Mouse (Mus musculus) adrenal gland, adult 10 weeks (tissue): ENCODE results near the gene Hist1h1b. TPM values are rescaled to one million over a fixed set of nuclear protein-coding genes. Genes with fewer than 3 reads are reported as not detected.

Source experiments
- polyA plus RNA-seq: library from polyadenylated mRNA; stranded (reverse); fragments of 350-450 nt; fragmentation: Illumina TruSeq; extraction: RNeasy Lipid Tissue Mini Kit (QIAGEN cat#74804); gene quantifications from one replicate; pipeline ENCODE4 v1.2.3, GENCODE M21; 2014; ENCODE audit warnings: low read depth, low replicate concordance

Hist1h1b gene
- polyA plus RNA-seq = not detected

GRCm38 (mm10) chr13:21779767-21780731 is at the start of gene Hist1h1b:
Gene Hist1h1b, minus strand, starts transcription at chr13:21780625.

GRCm38 (mm10) chr13:21811539-21811938 is 31.1 kb upstream of the Hist1h1b start, which contains the start of gene Hist1h4m:
Gene Hist1h4m, plus strand, starts transcription at chr13:21811746.

GRCm38 (mm10) chr13:21810073-21810472 is 29.6 kb upstream of the Hist1h1b start, which contains the start of the genes Hist1h2bq and Hist1h2ao:
Gene Hist1h2bq, minus strand, starts transcription at chr13:21810197.
Gene Hist1h2ao, plus strand, starts transcription at chr13:21810465.

GRCm38 (mm10) chr13:21786899-21787629 is 6.6 kb upstream of the Hist1h1b start, which contains the start of the genes Hist1h2an and Hist1h2bp:
Gene Hist1h2an, minus strand, starts transcription at chr13:21787218.
Gene Hist1h2bp, plus strand, starts transcription at chr13:21787461.

GRCm38 (mm10) chr13:21783255-21783617 is 2.8 kb upstream of the Hist1h1b start, which contains the start of gene Hist1h3i:
Gene Hist1h3i, minus strand, starts transcription at chr13:21783370.

GRCm38 (mm10) chr13:21753524-21754285 is 26.7 kb downstream of the Hist1h1b start, which contains the start of the genes Hist1h2ak and Hist1h2bn:
Gene Hist1h2ak, minus strand, starts transcription at chr13:21753827.
Gene Hist1h2bn, plus strand, starts transcription at chr13:21754123.

GRCm38 (mm10) chr13:21750159-21751017 is 30.0 kb downstream of the Hist1h1b start, which contains the start of gene Hist1h4k:
Gene Hist1h4k, minus strand, starts transcription at chr13:21750505.

GRCm38 (mm10) chr13:21734906-21735767 is 45.3 kb downstream of the Hist1h1b start, which contains the start of gene Hist1h4j:
Gene Hist1h4j, plus strand, starts transcription at chr13:21735064.

Other genes starting within 250 kb of the Hist1h1b start
- 41.5 TPM for gene Zkscan8, start 249.5 kb downstream of the Hist1h1b start, polyA plus RNA-seq
- not detected for gene Olfr1366, start 237.8 kb downstream of the Hist1h1b start, polyA plus RNA-seq
- gene Olfr1535, start 220.7 kb downstream of the Hist1h1b start, polyA plus RNA-seq = not detected
- gene Olfr1364, start 198.9 kb downstream of the Hist1h1b start, polyA plus RNA-seq = not detected
- not detected for gene Olfr1362, start 166.6 kb downstream of the Hist1h1b start, polyA plus RNA-seq
- gene Olfr11, start 138.1 kb downstream of the Hist1h1b start, polyA plus RNA-seq = not detected
- gene Olfr1361, start 117.2 kb downstream of the Hist1h1b start, polyA plus RNA-seq = not detected
- gene Olfr1360, start 103.2 kb downstream of the Hist1h1b start, polyA plus RNA-seq = not detected
- gene Olfr1359, start 82.5 kb downstream of the Hist1h1b start, polyA plus RNA-seq = not detected
- not detected for gene Hist1h2bl, start 64.5 kb downstream of the Hist1h1b start, polyA plus RNA-seq
- not detected for gene Hist1h2ai, start 64.2 kb downstream of the Hist1h1b start, polyA plus RNA-seq
- gene Hist1h3h, start 63.0 kb downstream of the Hist1h1b start, polyA plus RNA-seq = not detected
- gene Hist1h2bm, start 58.6 kb downstream of the Hist1h1b start, polyA plus RNA-seq = not detected
- not detected for gene Hist1h4j, start 45.6 kb downstream of the Hist1h1b start, polyA plus RNA-seq
- not detected for gene Hist1h4k, start 30.1 kb downstream of the Hist1h1b start, polyA plus RNA-seq
- not detected for gene Hist1h2ak, start 26.8 kb downstream of the Hist1h1b start, polyA plus RNA-seq
- gene Hist1h2bn, start 26.5 kb downstream of the Hist1h1b start, polyA plus RNA-seq = not detected
- gene Hist1h3i, start 2.7 kb upstream of the Hist1h1b start, polyA plus RNA-seq = not detected
- gene Hist1h2an, start 6.6 kb upstream of the Hist1h1b start, polyA plus RNA-seq = not detected
- gene Hist1h2bp, start 6.8 kb upstream of the Hist1h1b start, polyA plus RNA-seq = not detected
- not detected for gene Hist1h2bq, start 29.6 kb upstream of the Hist1h1b start, polyA plus RNA-seq
- gene Hist1h2ao, start 29.8 kb upstream of the Hist1h1b start, polyA plus RNA-seq = not detected
- gene Hist1h4m, start 31.1 kb upstream of the Hist1h1b start, polyA plus RNA-seq = not detected
- not detected for gene Hist1h4n, start 51.6 kb upstream of the Hist1h1b start, polyA plus RNA-seq
- gene Hist1h2ap, start 52.9 kb upstream of the Hist1h1b start, polyA plus RNA-seq = not detected
- 1.2 TPM for gene Hist1h2br, start 53.1 kb upstream of the Hist1h1b start, polyA plus RNA-seq
- 2.9 TPM for gene Zfp184, start 164.5 kb upstream of the Hist1h1b start, polyA plus RNA-seq
- gene Pom121l2, start 200.6 kb upstream of the Hist1h1b start, polyA plus RNA-seq = not detected
- gene Prss16, start 229.1 kb upstream of the Hist1h1b start, polyA plus RNA-seq = 0.35 TPM